Mouse (Mus musculus): ENCODE measurements around the gene Ndufv2.

The Ndufv2 gene

DNA sequence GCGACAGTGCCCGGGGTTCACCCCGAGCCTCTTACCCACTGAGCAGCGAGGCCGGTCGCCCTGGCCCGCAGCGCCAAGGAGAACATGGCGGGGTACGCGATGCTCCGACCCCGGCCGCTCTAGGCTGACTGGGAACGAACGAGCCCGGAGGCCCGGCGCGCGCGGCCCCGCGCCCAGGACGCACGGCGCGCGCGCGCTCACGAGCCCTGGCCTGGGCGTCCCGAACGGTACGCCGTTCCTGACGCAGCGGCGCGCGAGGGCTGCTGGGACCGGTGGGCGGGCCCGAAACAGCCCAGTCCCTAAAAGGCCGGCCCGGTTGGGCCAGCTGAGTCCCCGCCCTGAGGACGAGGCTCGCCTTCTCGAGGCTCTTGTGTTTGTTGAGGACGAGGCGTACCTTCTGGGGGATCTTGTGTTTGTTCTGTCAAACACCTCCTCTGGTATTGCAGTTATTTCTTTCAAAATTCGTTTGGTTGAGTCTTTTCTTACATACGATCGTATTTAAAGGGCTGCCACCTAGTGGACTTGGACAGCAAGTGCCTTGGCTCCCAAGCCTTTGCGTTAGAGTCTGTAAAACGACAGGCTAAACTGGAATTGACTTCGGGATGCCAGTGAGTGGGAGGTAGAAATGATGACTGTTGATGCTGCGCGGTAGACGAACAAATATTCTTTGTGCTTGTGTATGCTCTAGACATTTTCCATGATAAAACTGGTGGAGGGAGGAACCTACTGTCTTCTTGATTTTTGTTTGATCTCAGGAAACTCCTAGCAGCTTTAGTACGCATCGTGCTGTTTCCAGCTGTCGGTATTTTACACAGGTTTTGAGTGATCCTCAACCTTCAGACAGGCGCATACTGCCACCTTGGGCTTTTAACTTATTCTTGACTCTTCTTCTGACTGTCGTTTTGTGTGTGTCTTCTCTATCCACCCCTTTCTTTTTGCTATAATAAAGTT lies at the start of gene Ndufv2:
Gene Ndufv2 (minus strand): TSS at position 180 of the 951 bp plus-strand sequence.
- POLR2A ChIA-PET, result interaction anchor here in 3 of 4 experiments (0.5 to 3.7 kb wide), 27 partner anchors 10 to 488 kb away, joined by 3 to 29 read pairs (median 5); partner anchors contain the start of genes Washc1 (in 3 of the 3), Ankrd12 (in 2 of the 3), Ddx11 (in 1 of the 3) and Ralbp1 (in 1 of the 3)
- CTCF ChIA-PET, result interaction anchor here (0.6 to 2.3 kb wide), 17 partner anchors 9 to 239 kb away, joined by 3 to 13 read pairs (median 4); partner anchors contain the start of gene Washc1 (in 1 of the 4)

DNA sequence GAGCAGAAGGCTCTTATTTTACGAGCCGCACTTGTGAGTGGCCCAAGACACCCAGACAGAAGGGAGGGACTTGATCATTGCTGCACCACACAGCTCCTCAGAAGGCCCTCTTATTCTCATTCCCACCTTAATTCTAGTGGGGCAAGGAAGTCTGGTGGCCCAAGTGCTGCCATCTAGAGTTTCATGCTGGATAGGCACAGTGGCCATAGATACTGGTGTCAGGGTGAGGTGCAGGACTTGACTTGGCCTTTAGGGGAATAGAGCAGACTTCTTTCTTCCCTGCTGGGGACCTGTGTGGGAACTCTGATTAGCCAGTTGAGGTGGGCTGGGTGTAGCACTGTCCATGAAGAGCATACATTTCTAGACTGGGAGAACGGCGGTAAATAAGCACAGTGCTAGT lies 29.9 kb upstream of the Ndufv2 start:
- ChIA-PET POLR2A (interaction anchor here in 1 of 4 experiments (0.5 kb wide), 1 partner anchor 343 kb away, joined by 3 read pairs; no protein-coding TSS in a partner anchor), CTCF (interaction anchor here in 1 of 4 experiments (0.7 to 1.0 kb wide), 2 partner anchors 9 to 24 kb away, joined by 3 to 5 read pairs; no protein-coding TSS in a partner anchor)

DNA sequence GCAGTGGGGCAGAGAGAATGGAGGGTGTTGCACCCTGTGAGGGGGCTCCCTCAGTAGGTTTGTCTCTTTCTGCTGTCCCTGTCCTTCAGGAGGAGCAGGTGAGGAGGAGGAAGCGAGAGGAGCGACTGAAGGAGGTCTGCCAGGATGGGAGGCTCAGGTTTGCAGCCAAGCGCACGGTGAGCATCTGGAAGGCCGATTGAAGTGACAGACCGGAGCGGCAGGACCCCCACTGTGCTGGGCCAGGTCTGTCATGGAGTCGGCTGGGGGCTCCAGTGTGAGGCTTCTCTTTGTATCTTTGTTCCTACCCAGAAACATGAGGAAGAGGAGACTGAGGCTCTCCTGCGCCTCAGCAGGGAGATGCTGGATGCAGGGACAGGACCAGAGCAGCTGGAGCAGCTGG lies 29.0 kb upstream of the Ndufv2 start:
- POLR2A ChIA-PET, result no interaction called here
- CTCF ChIA-PET, result interaction anchor here in 1 of 4 experiments (0.6 kb wide), 1 partner anchor 72 kb away, joined by 4 read pairs; no protein-coding TSS in a partner anchor

DNA sequence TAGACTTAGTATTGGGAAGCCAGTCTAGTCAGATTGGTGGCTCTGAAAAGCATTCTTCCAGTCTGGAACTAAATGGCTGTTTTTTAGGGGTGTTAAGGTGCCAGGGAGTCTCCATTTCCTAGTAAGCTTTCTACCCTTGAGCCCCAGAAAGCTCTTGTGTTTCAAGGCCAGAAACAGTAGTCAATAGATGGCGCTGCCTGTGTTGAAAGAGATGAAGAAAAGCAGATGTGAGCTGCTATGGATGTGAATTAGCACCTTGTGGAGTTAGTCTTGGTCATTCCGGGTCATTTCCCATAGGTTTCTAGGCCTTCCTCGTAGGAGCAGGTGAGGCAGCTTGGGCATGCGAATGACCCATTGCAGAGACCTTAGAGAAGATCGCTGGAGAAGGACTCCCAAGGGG lies 23.9 kb upstream of the Ndufv2 start:
- ChIA-PET CTCF (interaction anchor here (0.5 to 1.6 kb wide), 21 partner anchors 9 to 567 kb away, joined by 3 to 12 read pairs (median 3); partner anchors contain the start of gene Washc1 (in 1 of the 4)), POLR2A (interaction anchor here in 3 of 4 experiments (0.5 to 4.6 kb wide), 10 partner anchors 14 to 361 kb away, joined by 3 to 23 read pairs (median 4); partner anchors contain the start of gene Washc1 (in 2 of the 3))

DNA sequence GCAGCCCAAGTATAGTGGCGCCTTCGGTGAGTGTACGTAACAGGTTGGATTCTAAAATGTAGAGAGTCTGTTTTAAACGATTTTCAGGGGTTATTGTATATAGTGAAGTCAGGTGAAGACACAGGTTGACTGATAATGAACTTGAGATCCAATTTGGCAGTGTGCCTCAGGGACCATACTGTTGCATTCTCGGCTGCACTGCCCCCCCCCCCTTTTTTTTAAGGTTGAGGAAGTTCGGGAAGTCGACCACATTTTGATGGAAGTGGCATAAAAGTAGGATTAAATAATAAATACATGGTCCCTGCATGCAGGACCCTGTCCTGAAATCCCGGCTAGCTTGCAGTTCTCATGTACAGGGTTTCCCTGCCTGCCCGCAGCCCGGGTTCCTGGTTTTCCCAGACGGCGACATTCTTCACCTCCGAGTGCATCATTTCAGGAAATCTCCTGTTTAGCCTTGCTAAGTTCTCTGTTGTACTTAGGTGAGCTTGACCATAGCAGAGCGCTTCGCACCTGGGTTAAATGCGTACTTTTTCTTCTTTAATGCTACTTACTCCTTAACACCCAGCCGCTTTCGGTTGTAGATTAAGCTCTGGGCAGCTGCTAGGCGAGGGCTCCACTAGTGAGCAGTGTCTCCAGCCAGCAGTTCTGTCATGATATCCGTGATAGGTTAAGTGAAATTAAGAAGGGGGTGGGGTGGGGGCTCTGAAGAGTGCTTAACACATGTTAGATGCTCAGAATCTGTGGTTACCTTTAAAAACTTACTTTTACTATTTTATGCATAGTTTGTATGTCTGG lies 22.7 kb upstream of the Ndufv2 start:
- CTCF ChIA-PET, result interaction anchor here (0.6 to 1.6 kb wide), 9 partner anchors 12 to 362 kb away, joined by 3 to 10 read pairs (median 4); no protein-coding TSS in a partner anchor
- POLR2A ChIA-PET, result interaction anchor here in 3 of 4 experiments (0.6 to 4.6 kb wide), 15 partner anchors 10 to 362 kb away, joined by 3 to 23 read pairs (median 4); partner anchors contain the start of gene Washc1 (in 2 of the 3)

DNA sequence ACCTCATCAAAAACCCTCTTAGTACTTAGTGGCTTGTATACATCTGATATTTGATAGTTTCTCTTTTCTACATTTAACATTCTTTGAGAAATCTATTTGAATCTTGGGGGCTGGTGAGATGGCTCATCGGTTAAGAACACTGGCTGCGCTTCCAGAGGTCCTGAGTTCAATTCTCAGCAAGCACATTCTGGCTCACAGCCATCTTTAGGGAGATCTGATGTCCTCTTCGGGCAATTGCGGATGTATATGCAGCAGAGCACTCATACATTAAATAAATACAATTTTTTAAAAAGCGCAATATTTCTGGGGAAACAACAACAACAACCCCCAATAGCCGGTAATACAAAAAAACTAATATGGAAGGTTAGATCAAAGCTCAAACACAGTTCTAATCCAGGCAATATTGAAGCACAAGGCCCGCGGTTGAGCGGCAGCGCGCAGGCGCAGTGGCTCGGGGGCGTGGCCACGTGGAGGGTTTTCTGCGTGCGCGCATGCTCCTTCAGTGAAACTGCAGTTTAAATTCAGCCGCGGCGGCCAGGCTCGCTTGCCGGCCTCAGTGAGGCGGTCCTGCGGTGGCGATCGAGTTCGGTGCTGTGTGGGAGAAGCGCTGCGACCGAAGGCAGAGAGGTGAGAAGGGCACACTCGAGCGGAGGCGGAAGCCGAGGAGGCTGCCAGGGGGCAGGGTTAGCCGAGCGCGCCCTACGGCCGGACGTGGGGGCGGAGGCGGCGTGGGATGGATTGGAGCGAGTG lies 21.9 kb upstream of the Ndufv2 start, which contains the start of gene Ddx11:
Gene Ddx11 (plus strand): TSS at position 455 of the 750 bp plus-strand sequence.
- POLR2A ChIA-PET, result interaction anchor here in 2 of 4 experiments (0.6 to 4.6 kb wide), 13 partner anchors 10 to 363 kb away, joined by 3 to 23 read pairs (median 3); partner anchors contain the start of gene Washc1 (in 2 of the 2)
- CTCF ChIA-PET, result interaction anchor here in 2 of 4 experiments (1.2 to 1.5 kb wide), 4 partner anchors 13 to 16 kb away, joined by 4 to 5 read pairs (median 4); no protein-coding TSS in a partner anchor

DNA sequence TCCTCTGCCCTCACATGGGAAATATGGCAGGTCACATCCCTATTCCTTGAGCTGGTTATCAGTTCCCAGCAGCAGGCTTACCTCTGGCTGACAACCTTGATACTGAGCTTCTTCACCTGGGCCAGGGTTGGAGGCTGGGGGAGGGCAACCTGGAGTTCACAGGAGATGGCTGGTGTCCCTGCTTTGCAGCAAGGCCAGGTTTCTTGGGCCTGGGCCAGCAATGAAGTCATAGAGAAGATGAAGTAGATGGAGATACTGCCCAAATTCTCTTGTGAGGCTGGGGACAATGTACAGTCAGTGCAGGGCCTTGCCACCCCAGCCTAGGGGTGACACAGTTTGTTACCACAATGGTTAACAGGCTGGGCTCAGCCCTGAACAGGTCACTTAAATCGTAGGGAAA lies 19.3 kb upstream of the Ndufv2 start:
- ChIA-PET POLR2A (interaction anchor here in 2 of 4 experiments (0.6 to 0.7 kb wide), 2 partner anchors 10 to 317 kb away, joined by 4 to 6 read pairs; partner anchors contain the start of gene Washc1 (in 1 of the 2)), CTCF (interaction anchor here in 1 of 4 experiments (1.1 kb wide), 1 partner anchor 14 kb away, joined by 4 read pairs; no protein-coding TSS in a partner anchor)

DNA sequence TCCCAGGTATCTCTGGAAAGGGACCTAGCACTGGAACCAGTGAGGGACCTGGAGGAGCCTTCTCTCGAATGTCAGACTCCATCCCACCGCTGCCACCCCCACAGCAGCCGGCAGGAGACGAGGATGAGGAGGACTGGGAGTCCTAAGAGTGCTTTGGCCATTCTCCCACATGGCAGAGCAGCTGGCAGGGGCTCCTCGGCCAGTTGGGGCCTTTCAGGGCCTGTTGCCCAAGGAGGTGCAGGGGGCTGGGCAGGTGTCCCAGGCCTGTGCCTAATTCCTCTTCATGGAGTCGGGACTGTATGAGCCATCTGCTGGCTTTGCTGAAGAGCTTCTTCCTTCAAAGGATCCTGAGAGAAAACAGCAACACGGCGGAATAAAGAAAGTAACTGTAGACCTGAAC lies 17.6 kb upstream of the Ndufv2 start:
- ChIA-PET POLR2A (interaction anchor here in 1 of 4 experiments (0.6 kb wide), 1 partner anchor 8 kb away, joined by 4 read pairs; no protein-coding TSS in a partner anchor), CTCF (no interaction called here)

DNA sequence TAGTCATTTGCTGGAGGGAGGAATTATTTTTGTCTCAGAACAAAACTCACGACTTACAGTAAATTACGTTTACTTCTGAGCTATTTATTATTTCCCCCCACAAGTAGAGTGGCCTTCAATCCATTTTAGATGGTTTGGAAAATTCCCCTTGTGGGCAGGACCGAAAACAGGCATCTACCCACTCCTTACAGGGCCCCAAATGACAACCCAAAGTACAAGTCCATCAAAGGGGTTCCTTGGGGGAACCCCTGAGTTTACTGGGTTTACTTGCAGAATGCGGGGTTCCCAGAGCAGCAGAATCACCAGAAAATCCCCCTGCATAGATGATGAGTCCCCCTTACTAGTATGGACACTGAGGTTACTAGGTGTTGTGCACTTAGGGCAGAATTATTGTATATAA lies 10.8 kb upstream of the Ndufv2 start:
- CTCF ChIA-PET, result interaction anchor here in 1 of 4 experiments (1.3 kb wide), 1 partner anchor 179 kb away, joined by 3 read pairs; no protein-coding TSS in a partner anchor
- POLR2A ChIA-PET, result interaction anchor here in 2 of 4 experiments (0.5 to 5.7 kb wide), 5 partner anchors 9 to 34 kb away, joined by 3 to 24 read pairs (median 4); partner anchors contain the start of genes Ndufv2 (in 2 of the 2) and Ankrd12 (in 1 of the 2)

DNA sequence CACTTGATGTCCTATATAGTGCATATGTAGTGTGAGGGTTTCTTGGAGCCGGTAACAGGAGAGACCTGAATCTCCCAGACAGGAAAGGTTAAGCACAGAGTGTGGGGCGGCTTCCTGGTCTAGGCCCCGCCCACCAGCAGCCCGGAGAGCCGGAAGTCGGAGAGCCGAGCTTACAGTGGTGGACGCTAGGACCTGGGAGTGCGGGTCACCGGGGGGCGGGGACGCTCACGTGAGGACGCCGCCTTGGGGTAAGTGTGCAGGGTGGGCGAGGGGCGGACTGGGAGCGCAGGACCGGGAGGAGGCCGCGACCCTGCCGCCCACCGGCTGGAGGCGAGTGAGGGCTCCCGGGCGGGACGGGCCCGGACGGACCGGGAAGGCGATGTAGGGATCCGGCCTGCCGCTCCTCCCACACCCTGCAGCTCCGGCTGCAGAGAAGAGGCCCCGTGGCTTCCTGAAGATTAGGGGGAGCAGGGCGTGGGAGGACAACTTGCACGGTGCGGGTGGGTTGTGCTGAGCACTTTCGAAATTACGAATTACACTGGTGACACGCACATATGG lies 10.1 kb upstream of the Ndufv2 start, which contains the start of gene Washc1:
Gene Washc1 (plus strand): TSS at position 144 of the 558 bp plus-strand sequence.
- ChIA-PET POLR2A (interaction anchor here (0.5 to 5.7 kb wide), 29 partner anchors 8 to 375 kb away, joined by 3 to 24 read pairs (median 4); partner anchors contain the start of genes Ndufv2 (in 3 of the 4), Ddx11 (in 2 of the 4) and Ankrd12 (in 1 of the 4)), CTCF (interaction anchor here in 2 of 4 experiments (0.6 to 1.8 kb wide), 6 partner anchors 10 to 377 kb away, joined by 3 to 8 read pairs (median 4); partner anchors contain the start of gene Ndufv2 (in 1 of the 2))

DNA sequence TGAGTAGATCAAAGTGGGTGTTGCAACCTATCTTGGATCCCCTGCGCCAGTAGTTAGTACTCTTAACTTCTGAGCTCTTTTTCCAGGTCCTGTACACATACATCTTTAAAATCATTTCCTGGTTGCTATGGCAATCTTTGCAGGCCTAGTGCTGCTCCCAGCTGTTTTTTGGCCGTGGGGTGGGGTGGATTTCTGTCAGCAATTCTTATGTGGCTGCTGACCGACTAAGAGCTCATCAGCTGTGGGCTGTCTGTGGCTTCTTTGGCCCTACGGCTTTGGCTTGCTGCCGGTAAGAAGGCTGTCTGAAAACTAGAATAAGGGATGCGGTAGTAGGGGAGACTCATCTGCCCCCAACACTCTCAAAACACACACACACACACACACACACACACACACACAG lies 9.4 kb upstream of the Ndufv2 start:
- CTCF ChIA-PET, result interaction anchor here (0.6 to 1.8 kb wide), 9 partner anchors 9 to 1063 kb away, joined by 3 to 8 read pairs (median 3); partner anchors contain the start of gene Ndufv2 (in 1 of the 4)
- POLR2A ChIA-PET, result interaction anchor here in 3 of 4 experiments (0.5 to 5.7 kb wide), 29 partner anchors 7 to 513 kb away, joined by 3 to 24 read pairs (median 4); partner anchors contain the start of genes Ndufv2 (in 3 of the 3), Ddx11 (in 2 of the 3), Ankrd12 (in 1 of the 3) and Rab31 (in 1 of the 3)

DNA sequence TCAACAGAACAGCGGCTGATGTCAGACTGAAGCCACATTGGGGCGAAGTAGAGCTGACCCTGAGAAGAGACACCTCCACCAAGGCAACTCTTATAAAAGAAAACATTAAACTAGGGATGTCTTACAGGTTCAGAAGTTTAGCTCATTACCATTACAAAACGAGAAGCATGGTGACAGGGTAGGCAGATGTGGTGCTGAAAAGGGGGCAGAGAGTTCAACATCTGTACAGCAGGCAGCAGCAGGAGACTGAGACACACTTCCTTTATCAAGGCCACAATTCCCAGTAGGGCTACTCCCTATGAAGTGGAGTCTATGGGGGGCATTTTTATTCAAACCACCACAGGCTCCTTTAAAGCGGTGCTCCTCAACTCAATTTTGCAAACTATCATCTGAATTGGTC lies 6.8 kb upstream of the Ndufv2 start:
- ChIA-PET CTCF (interaction anchor here (0.6 to 2.3 kb wide), 15 partner anchors 14 to 525 kb away, joined by 3 to 13 read pairs (median 5); no protein-coding TSS in a partner anchor), POLR2A (interaction anchor here (0.5 to 5.7 kb wide), 16 partner anchors 13 to 371 kb away, joined by 3 to 24 read pairs (median 3); partner anchors contain the start of genes Ankrd12 (in 1 of the 4) and Ddx11 (in 1 of the 4))

DNA sequence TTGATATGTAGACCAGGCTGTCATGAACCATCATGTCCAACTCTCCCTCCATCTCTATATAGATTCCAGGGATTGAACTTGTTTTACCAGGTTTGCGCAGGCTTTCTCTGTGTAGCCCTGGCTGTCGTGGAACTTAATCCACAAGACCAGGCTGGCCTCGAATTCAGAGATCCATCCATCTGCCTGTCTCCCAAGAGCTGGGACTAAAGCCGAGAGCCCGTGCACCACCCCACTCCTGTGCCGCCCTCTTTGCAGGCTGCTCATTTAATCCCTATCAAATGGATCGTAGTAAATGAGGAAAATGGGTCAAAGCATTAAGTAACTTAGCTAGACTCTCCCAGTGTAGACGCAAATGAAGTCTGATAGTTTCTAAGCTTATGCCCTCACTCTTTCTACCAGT lies 6.1 kb upstream of the Ndufv2 start:
- ChIA-PET POLR2A (interaction anchor here (0.5 to 5.7 kb wide), 36 partner anchors 9 to 494 kb away, joined by 3 to 24 read pairs (median 3); partner anchors contain the start of genes Ankrd12 (in 1 of the 4), Ddx11 (in 1 of the 4) and Vapa (in 1 of the 4)), CTCF (interaction anchor here (0.5 to 2.3 kb wide), 57 partner anchors 9 to 1591 kb away, joined by 3 to 13 read pairs (median 4); partner anchors contain the start of genes Ddx11 (in 2 of the 4) and Ankrd12 (in 1 of the 4))

DNA sequence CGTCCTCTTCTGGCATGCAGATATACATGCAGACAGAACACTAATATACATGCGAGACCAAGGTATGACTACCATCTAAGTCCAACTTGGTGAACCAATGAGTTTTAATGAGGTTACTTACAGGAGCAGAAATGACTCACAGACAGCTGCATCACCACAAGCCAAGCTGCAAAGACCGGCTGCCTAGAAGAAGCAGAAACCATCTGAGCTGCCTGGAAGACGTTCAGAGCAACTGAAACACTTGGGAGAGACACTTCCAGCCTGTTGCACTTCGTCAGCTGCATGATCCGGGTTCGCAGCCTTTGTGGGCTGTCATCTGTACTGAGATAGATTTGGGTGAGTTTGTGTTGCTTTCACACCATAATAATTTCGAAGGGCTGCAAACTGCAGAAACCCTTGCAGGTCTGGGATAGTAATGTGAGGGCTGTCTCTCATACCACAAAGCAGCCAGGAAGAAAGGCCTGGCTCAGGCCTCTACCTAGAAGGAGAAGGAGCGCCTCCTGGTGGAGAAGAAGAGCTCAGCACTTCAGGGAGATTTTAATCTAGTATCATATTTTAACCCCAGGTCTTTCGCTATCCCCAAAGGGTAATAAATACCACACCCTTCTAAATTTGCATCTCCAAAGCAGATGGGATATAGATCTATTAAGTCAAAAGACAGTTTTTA lies 5.4 kb upstream of the Ndufv2 start:
- CTCF ChIA-PET, result interaction anchor here (0.5 to 2.3 kb wide), 60 partner anchors 9 to 1592 kb away, joined by 3 to 13 read pairs (median 4); partner anchors contain the start of genes Ddx11 (in 2 of the 4) and Ankrd12 (in 1 of the 4)
- POLR2A ChIA-PET, result interaction anchor here (0.5 to 5.7 kb wide), 30 partner anchors 9 to 494 kb away, joined by 3 to 24 read pairs (median 3); partner anchors contain the start of genes Ankrd12 (in 1 of the 4), Ddx11 (in 1 of the 4) and Vapa (in 1 of the 4)

DNA sequence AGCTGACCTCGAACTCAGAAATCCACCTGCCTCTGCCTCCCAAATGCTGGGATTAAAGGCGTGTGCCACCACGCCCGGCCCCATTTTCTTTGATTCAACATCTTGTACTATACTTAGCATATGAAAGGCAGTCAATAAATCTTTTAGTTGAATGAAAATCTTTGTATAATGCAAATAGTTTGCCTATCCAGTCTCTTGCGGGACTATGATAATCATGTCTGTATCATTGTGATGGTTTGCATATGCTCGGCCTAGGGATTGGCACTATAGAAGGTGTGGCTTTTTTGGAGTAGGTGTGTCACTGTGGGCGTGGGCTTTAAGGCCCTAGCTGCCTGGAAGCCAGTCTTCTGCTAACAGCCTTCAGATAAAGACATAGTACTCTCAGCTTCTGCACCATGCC lies 2.7 kb upstream of the Ndufv2 start:
- CTCF ChIA-PET, result interaction anchor here in 3 of 4 experiments (0.6 to 1.1 kb wide), 7 partner anchors 26 to 455 kb away, joined by 3 to 5 read pairs (median 3); no protein-coding TSS in a partner anchor

More for the DNA sequence above, 2.7 kb upstream of the Ndufv2 start:
- POLR2A ChIA-PET, result interaction anchor here in 3 of 4 experiments (0.6 to 1.7 kb wide), 8 partner anchors 7 to 403 kb away, joined by 3 to 5 read pairs (median 3); partner anchors contain the start of genes Ankrd12 (in 1 of the 3) and Washc1 (in 1 of the 3)
